Mouse (Mus musculus): ENCODE results near the gene Tbc1d1. TPM values are rescaled to one million over a fixed set of nuclear protein-coding genes. Genes with fewer than 3 reads are reported as not detected.

The Tbc1d1 gene
- polyA plus RNA-seq, 1 experiment from 2014 or later = 11.6 TPM

DNA sequence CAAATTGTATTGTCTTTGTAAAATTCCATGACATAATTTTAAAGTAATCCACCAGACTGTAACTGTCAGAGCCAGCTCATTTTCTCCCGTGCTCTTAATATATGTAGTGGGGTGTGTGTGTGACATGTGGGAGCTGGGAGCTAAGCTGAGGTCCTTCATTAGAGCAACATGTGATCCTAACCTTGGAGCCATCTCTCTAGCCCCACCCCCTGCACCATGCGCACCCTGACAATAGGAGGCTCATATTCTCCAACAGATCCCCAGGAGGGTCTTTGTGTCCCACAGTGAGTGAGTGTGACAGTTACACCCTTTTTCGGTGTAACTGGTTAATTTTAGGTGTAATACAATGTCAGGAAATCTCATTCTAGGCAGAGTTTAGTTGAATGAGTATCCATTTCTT, 16.8 kb downstream of the Tbc1d1 start:
- Histone ChIP-seq H3K36me3 (ENCODE audit: control insufficient read depth, insufficient read depth, low read length) (no peaks in the 10 kb centered on the region), H3K4me3 (ENCODE audit: low read depth, low read length) (no peak overlapping the region), H3K4me1 (ENCODE audit: control insufficient read depth, insufficient read depth, low read length) (no peaks in the 10 kb centered on the region), H3K4me2 (ENCODE audit: low read length) (no peak overlapping the region), H3K27me3 (replicated peaks; ENCODE audit: control insufficient read depth, insufficient read depth, low read length) (no peaks in the 10 kb centered on the region), H3K9ac (ENCODE audit: low read length) (no peak overlapping the region), H3K9me3 (replicated peaks; ENCODE audit: control insufficient read depth, low read length) (no peaks in the 10 kb centered on the region), H3K27ac (ENCODE audit: low read depth, low read length) (no peak overlapping the region)
- 78% methylated on average over 3 of the region's 3 CpGs for WGBS
- 0 out of 2 replicates have a peak, but pooled peaks have one; percentile 18 for ATAC-seq
- DNase-seq (ENCODE audit: low spot score) = no peak

DNA sequence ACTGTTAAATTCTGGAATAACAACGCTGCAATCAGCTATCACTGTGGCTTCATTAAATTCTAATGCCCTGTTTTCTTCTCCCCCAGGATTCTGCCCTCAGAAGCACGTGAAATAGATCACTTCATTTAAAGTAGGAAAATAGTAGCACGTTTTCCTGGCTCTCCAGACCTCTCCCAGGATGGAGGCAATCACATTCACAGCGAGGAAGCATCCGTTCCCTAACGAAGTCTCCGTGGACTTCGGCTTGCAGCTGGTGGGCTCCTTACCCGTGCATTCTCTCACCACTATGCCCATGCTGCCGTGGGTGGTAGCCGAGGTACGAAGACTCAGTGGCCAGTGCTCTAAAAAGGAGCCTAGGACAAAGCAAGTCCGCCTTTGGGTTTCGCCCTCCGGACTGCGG, 17.2 kb downstream of the Tbc1d1 start:
- Histone ChIP-seq H3K27ac (ENCODE audit: low read depth, low read length) (no peak overlapping the region), H3K4me1 (ENCODE audit: control insufficient read depth, insufficient read depth, low read length) (no peaks in the 10 kb centered on the region), H3K4me3 (ENCODE audit: low read depth, low read length) (no peak overlapping the region), H3K4me2 (ENCODE audit: low read length) (no peak overlapping the region), H3K9me3 (replicated peaks; ENCODE audit: control insufficient read depth, low read length) (no peaks in the 10 kb centered on the region), H3K9ac (ENCODE audit: low read length) (no peak overlapping the region), H3K36me3 (ENCODE audit: control insufficient read depth, insufficient read depth, low read length) (no peaks in the 10 kb centered on the region), H3K27me3 (replicated peaks; ENCODE audit: control insufficient read depth, insufficient read depth, low read length) (no peaks in the 10 kb centered on the region)
- DNase-seq (ENCODE audit: low spot score) (no peak), ATAC-seq (no peak)
- WGBS = 58% methylated on average over 16 of the region's 16 CpGs

DNA sequence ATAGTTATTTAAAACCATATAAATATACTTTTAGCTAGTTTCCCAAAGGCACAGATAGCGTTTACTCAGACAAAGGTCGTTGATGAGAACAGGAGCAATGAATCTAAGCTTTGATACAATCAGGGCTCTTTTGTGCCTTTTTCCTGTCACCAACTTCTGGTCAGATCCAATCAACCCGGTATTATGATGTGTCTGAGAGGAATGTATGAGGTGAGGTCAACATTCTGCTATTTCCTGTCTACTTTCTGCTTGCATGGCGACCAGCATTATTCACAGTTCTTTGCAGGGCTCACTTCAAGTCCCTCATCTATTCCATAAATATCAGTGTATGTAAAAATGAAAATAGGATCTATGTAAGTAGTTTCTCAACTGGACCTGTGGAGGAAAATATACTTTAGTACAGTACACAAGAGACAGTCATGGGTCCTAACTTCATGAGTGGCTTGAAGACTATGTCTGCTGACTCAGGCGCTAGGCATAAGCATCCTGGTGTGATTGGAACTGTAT, 18.4 kb downstream of the Tbc1d1 start:
- no peaks in the 10 kb centered on the region for H3K27me3 ChIP-seq (replicated peaks; ENCODE audit: control insufficient read depth, insufficient read depth, low read length)
- H3K9ac ChIP-seq (ENCODE audit: low read length) = no peak overlapping the region
- H3K4me3 ChIP-seq (ENCODE audit: low read depth, low read length) = no peak overlapping the region
- DNase-seq (ENCODE audit: low spot score) = no peak
- WGBS = 85% methylated on average over 5 of the region's 5 CpGs
- H3K27ac ChIP-seq (ENCODE audit: low read depth, low read length) = no peak overlapping the region
- no peak overlapping the region for H3K4me2 ChIP-seq (ENCODE audit: low read length)
- no peak for ATAC-seq
- H3K9me3 ChIP-seq (replicated peaks; ENCODE audit: control insufficient read depth, low read length) = no peaks in the 10 kb centered on the region
- H3K4me1 ChIP-seq (ENCODE audit: control insufficient read depth, insufficient read depth, low read length) = no peaks in the 10 kb centered on the region
- H3K36me3 ChIP-seq (ENCODE audit: control insufficient read depth, insufficient read depth, low read length) = no peaks in the 10 kb centered on the region

DNA sequence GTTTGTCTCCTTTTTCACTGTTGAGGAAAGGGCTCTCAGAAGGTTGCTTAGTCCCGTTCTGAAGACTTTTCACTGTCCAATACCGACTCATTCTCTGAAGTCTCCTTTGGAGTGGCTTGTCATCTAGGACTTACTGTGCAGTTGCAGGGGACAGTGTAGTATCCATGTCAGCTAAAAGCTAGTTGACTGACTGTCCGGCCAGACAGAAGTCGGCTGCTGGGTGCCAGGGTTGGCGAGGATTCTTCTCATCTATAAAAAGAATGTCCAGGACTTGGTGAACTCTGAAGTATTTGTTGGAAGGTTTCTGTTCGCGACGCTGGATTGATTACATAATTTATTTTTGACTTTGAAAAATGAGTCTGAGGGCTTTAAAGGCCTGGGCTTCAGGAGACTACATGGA, 24.4 kb downstream of the Tbc1d1 start:
- ATAC-seq = no peak
- Histone ChIP-seq H3K9me3 (replicated peaks; ENCODE audit: control insufficient read depth, low read length) (no peaks in the 10 kb centered on the region), H3K4me1 (ENCODE audit: control insufficient read depth, insufficient read depth, low read length) (no peaks in the 10 kb centered on the region), H3K36me3 (ENCODE audit: control insufficient read depth, insufficient read depth, low read length) (no peaks in the 10 kb centered on the region), H3K4me2 (ENCODE audit: low read length) (no peak overlapping the region), H3K27ac (ENCODE audit: low read depth, low read length) (no peak overlapping the region), H3K27me3 (replicated peaks; ENCODE audit: control insufficient read depth, insufficient read depth, low read length) (no peaks in the 10 kb centered on the region), H3K9ac (ENCODE audit: low read length) (no peak overlapping the region), H3K4me3 (ENCODE audit: low read depth, low read length) (no peak overlapping the region)
- WGBS = 93% methylated on average over 8 of the region's 8 CpGs
- no peak for DNase-seq (ENCODE audit: low spot score)

DNA sequence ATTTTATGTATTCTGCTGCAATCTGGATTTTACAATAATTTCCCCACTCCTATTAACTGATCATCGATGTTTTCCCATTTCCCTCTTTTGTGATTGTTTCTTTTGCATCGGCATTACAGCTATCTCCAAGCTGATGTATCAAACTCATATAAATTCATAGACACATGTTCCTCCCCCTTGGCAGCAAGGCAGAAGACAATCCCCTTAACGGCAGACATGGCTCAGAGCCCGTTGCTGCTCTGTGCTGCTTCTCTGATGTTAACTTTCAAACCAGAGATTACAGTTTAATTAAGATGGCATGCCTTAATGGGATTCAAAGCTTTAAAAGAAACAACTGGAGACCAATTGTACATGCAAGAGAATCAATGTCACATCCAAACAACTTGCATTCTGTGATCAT, 27.6 kb downstream of the Tbc1d1 start:
- no peaks in the 10 kb centered on the region for H3K27me3 ChIP-seq (replicated peaks; ENCODE audit: control insufficient read depth, insufficient read depth, low read length)
- 40% methylated on average over 4 of the region's 4 CpGs for WGBS
- no peak for ATAC-seq
- H3K36me3 ChIP-seq (ENCODE audit: control insufficient read depth, insufficient read depth, low read length) = no peaks in the 10 kb centered on the region
- H3K4me3 ChIP-seq (ENCODE audit: low read depth, low read length) = no peak overlapping the region
- no peaks in the 10 kb centered on the region for H3K9me3 ChIP-seq (replicated peaks; ENCODE audit: control insufficient read depth, low read length)
- H3K27ac ChIP-seq (ENCODE audit: low read depth, low read length) = no peak overlapping the region
- H3K9ac ChIP-seq (ENCODE audit: low read length) = no peak overlapping the region
- no peak overlapping the region for H3K4me2 ChIP-seq (ENCODE audit: low read length)
- DNase-seq (ENCODE audit: low spot score) = peak; percentile 53
- H3K4me1 ChIP-seq (ENCODE audit: control insufficient read depth, insufficient read depth, low read length) = no peaks in the 10 kb centered on the region

- WGBS = 70% methylated on average over 7 of the region's 7 CpGs
- ATAC-seq (no peak), DNase-seq (ENCODE audit: low spot score) (no peak)
- Histone ChIP-seq H3K36me3 (ENCODE audit: control insufficient read depth, insufficient read depth, low read length) (no peaks in the 10 kb centered on the region), H3K4me1 (ENCODE audit: control insufficient read depth, insufficient read depth, low read length) (no peaks in the 10 kb centered on the region), H3K27me3 (replicated peaks; ENCODE audit: control insufficient read depth, insufficient read depth, low read length) (no peaks in the 10 kb centered on the region), H3K4me2 (ENCODE audit: low read length) (no peak overlapping the region), H3K27ac (ENCODE audit: low read depth, low read length) (no peak overlapping the region), H3K9me3 (replicated peaks; ENCODE audit: control insufficient read depth, low read length) (no peaks in the 10 kb centered on the region), H3K9ac (ENCODE audit: low read length) (no peak overlapping the region), H3K4me3 (ENCODE audit: low read depth, low read length) (no peak overlapping the region)
Measured at GRCm38 (mm10) chr5:64185257-64185656, 29.2 kb downstream of the Tbc1d1 start.

DNA sequence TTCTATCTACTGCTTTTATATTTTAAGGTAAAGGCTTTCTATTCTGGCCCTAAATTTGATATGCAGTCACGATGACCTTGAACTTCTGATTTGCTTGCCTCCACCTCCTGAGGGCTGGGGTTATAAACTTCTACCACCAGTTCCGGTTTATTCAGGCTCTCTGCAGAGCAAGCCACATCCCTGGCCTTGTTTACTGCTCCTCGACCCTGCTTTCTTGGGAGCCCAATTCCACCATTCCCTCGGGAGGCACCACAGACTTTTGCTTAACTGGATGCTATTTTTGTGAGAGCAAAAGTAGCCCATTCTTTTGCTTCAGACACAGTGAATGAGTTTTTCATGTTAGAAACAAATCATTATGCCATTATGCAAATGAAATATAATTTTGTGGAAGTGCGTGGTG, 30.5 kb downstream of the Tbc1d1 start:
- no peak for ATAC-seq
- DNase-seq (ENCODE audit: low spot score) = no peak
- Histone ChIP-seq H3K4me3 (ENCODE audit: low read depth, low read length) (no peak overlapping the region), H3K4me2 (ENCODE audit: low read length) (no peak overlapping the region), H3K27me3 (replicated peaks; ENCODE audit: control insufficient read depth, insufficient read depth, low read length) (no peaks in the 10 kb centered on the region), H3K36me3 (ENCODE audit: control insufficient read depth, insufficient read depth, low read length) (no peaks in the 10 kb centered on the region), H3K4me1 (ENCODE audit: control insufficient read depth, insufficient read depth, low read length) (no peaks in the 10 kb centered on the region), H3K9me3 (replicated peaks; ENCODE audit: control insufficient read depth, low read length) (peaks cover 6% of the 10 kb centered on the region; the same call in 1 of the 2 replicates), H3K9ac (ENCODE audit: low read length) (no peak overlapping the region), H3K27ac (ENCODE audit: low read depth, low read length) (no peak overlapping the region)
- 78% methylated on average over 5 of the region's 5 CpGs for WGBS

DNA sequence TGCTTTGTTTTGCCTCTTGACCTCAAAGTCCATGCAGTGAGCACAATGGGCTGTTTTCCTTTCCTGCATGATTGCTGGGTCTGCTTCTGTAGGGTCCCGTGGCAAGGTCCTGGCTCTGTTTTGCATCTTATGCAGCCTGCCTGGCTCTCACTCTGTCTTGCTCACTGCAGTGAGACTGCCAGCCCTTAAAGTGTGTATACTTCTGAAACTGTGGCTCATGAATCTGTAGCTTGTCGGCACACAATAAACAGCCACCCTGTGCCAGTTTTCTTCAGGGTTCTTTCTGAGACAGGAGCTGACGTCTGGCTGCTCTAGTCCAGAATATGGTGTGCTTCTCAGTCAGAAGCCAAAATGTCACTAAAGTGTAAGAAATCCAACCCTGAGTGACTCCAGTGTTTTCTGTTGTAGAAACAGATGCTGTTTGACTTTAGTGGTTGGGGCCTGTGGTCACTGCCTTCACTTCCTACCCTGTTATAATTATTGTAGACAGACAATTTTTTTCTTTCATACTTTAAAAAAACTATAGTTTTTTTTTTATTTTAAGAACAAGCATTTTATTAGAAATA, 32.1 kb downstream of the Tbc1d1 start:
- Histone ChIP-seq H3K4me1 (ENCODE audit: control insufficient read depth, insufficient read depth, low read length) (no peaks in the 10 kb centered on the region), H3K4me3 (ENCODE audit: low read depth, low read length) (no peak overlapping the region), H3K4me2 (ENCODE audit: low read length) (no peak overlapping the region), H3K27me3 (replicated peaks; ENCODE audit: control insufficient read depth, insufficient read depth, low read length) (no peaks in the 10 kb centered on the region), H3K36me3 (ENCODE audit: control insufficient read depth, insufficient read depth, low read length) (no peaks in the 10 kb centered on the region), H3K9me3 (replicated peaks; ENCODE audit: control insufficient read depth, low read length) (peaks cover 6% of the 10 kb centered on the region; the same call in 1 of the 2 replicates), H3K9ac (ENCODE audit: low read length) (no peak overlapping the region), H3K27ac (ENCODE audit: low read depth, low read length) (no peak overlapping the region)
- WGBS = 44% methylated on average over 3 of the region's 3 CpGs
- DNase-seq (ENCODE audit: low spot score) (no peak), ATAC-seq (no peak)

- Histone ChIP-seq H3K4me3 (ENCODE audit: low read depth, low read length) (no peak overlapping the region), H3K27me3 (replicated peaks; ENCODE audit: control insufficient read depth, insufficient read depth, low read length) (no peaks in the 10 kb centered on the region), H3K36me3 (ENCODE audit: control insufficient read depth, insufficient read depth, low read length) (no peaks in the 10 kb centered on the region), H3K9ac (ENCODE audit: low read length) (no peak overlapping the region), H3K4me1 (ENCODE audit: control insufficient read depth, insufficient read depth, low read length) (no peaks in the 10 kb centered on the region), H3K27ac (ENCODE audit: low read depth, low read length) (no peak overlapping the region), H3K4me2 (ENCODE audit: low read length) (no peak overlapping the region), H3K9me3 (replicated peaks; ENCODE audit: control insufficient read depth, low read length) (peaks cover 6% of the 10 kb centered on the region; the same call in 1 of the 2 replicates)
- ATAC-seq (no peak), DNase-seq (ENCODE audit: low spot score) (no peak)
- 92% methylated on average over 5 of the region's 5 CpGs for WGBS
Measured at GRCm38 (mm10) chr5:64190892-64191291, 34.8 kb downstream of the Tbc1d1 start.
